Mouse (Mus musculus) v-Abl transformed pro-B cells (cell line): ENCODE data around the gene Cst3.

Experiments
- in situ Hi-C, 2 experiments: fragments of 400-800 bp; cut with MboI; formaldehyde crosslinking; loops; one replicate each; pipeline ENCODE4 v1.15.1; 2025; ENCODE audit not compliant: unreplicated experiment in 2 of 2

Gene Cst3

DNA sequence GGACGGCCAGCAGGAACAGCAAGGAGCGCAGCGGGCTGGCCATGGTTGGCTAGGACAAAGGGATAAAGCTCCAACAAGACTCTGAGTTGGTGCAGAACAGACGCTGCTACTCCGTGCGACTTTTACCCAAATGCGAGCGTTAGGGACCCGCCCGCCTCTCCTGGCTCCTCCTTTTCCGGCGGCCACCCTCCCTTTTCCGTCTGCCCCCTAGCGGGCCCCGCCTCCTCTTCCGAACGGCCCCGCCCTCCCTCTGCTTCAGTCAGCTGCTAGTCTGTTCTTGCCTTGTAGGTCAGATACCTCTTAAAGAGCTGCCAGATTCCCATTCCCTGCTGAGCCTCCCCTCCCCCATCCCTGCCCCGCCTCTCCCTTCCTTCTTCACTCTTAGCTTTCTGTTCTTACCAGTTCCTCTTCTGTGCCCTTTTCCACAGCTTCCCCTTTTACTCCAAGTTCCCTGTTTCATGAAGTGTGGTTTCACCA is at the start of gene Cst3:
Gene Cst3 (minus strand): TSS at position 358 of the 477 bp plus-strand sequence.
- in situ Hi-C loops = loop anchor here (5.0 to 25.0 kb wide), 7 partner anchors 203 to 1789 kb away; partner anchors contain the start of genes Sstr4 (in 2 of the 2), 3300002I08Rik (in 1 of the 2), Acss1 (in 1 of the 2) and Nxt1 (in 1 of the 2)

DNA sequence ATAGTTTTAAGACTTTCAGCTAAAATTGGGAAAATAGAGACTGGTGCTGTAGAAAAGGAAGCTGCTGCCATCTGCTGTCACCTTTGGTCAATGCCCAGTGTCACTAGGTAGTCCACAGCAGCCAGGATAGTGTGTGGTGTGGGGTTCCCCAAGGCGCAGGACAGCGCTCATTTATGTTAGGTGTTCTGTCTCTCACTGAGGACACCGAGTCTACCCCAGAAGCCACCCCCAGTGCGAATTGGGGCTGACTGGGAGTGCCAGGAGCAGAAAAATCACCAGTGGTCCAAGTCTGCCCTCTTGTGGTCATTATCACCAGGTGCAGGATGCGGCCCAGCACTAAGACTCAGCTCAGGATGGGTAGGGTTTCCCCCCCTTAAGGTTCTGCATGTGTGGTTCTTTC is 26.8 kb upstream of the Cst3 start:
- in situ Hi-C loops = loop anchor here (5.0 to 25.0 kb wide), 5 partner anchors 50 to 1095 kb away; partner anchors contain the start of gene Cstl1 (in 2 of the 2)

DNA sequence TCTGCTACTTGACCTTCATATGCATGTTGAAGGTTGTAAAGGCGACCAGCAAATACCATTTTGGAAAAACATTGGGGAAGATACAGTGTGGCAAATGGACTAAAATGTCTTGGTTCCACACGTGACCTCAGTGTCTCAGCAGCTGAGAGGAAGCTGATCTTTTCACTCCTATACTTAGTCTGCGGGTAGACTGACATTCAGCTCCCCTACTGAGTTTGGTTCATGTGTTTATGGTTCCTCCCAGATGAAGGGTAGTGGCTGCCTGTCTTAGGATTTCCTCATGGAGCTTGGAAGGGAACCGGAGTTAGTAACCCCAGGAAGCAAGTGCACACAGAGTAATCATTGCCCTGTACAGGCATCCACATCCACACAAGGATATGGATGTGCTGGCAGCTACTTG is 24.8 kb upstream of the Cst3 start:
- in situ Hi-C loops = loop anchor here (5.0 to 25.0 kb wide), 5 partner anchors 48 to 1093 kb away; partner anchors contain the start of gene Cstl1 (in 2 of the 2)

- in situ Hi-C loops = loop anchor here (25.0 kb wide), 2 partner anchors 509 to 1466 kb away; partner anchors contain the start of genes Sstr4 (in 2 of the 2) and 3300002I08Rik (in 1 of the 2)
These were observed 20.7 kb upstream of the Cst3 start for GRCm38 (mm10) chr2:148896219-148896618.

GRCm38 (mm10) chr2:148893107-148893506 is 17.6 kb upstream of the Cst3 start:
- in situ Hi-C loops = loop anchor here (25.0 kb wide), 2 partner anchors 506 to 1469 kb away; partner anchors contain the start of genes Sstr4 (in 2 of the 2) and 3300002I08Rik (in 1 of the 2)

- in situ Hi-C loops = loop anchor here (25.0 kb wide), 2 partner anchors 503 to 1472 kb away; partner anchors contain the start of genes Sstr4 (in 2 of the 2) and 3300002I08Rik (in 1 of the 2)
These were observed 14.7 kb upstream of the Cst3 start for GRCm38 (mm10) chr2:148890021-148890851.

GRCm38 (mm10) chr2:148889331-148890010 is 14.0 kb upstream of the Cst3 start:
- in situ Hi-C loops = loop anchor here (10.0 to 25.0 kb wide), 3 partner anchors 502 to 1473 kb away; partner anchors contain the start of genes Sstr4 (in 2 of the 2), 3300002I08Rik (in 1 of the 2) and Zfp120 (in 1 of the 2)

DNA sequence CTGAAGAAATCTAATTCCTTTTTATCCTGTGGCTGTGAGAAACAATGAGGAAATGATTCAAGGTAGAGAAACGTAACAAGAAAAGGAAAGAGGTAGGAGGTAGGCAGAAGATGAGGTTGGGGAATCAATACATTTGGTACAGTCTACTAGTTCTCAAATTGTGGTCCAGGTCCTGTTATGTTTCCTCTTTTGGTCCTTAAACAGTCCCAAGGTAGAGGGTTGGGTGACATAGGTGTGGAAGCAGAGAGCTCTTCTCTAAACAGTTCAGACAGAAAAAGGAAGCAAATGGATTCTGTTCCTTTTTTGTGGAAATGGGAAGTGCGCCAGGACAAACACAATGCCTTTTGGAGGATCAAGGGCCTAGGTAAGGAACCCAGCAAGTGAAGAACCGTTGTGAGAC is 13.4 kb upstream of the Cst3 start:
- in situ Hi-C loops = loop anchor here (10.0 to 25.0 kb wide), 3 partner anchors 502 to 1473 kb away; partner anchors contain the start of genes Sstr4 (in 2 of the 2), 3300002I08Rik (in 1 of the 2) and Zfp120 (in 1 of the 2)

DNA sequence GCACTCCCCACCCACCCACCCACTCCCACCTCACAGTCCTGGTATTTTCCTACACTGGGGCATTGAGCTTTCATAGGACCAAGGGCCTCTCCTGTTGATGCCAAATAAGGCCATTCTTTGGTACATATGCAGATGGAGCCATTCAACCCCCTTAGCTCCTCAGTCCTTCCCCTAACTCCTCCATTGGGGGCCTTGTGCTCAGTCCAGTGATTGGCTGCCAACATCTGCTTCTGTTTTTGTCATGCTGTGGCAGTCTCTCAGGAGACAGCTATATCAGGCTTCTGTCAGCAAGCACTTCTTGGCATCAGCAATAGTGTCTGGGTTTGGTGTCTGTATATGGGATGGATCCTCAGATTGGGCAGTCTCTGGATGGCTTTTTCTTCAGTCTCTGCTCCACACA is 9.2 kb upstream of the Cst3 start:
- in situ Hi-C loops = loop anchor here (10.0 to 25.0 kb wide), 3 partner anchors 497 to 1478 kb away; partner anchors contain the start of genes Sstr4 (in 2 of the 2), 3300002I08Rik (in 1 of the 2) and Zfp120 (in 1 of the 2)

- in situ Hi-C loops = loop anchor here (5.0 to 25.0 kb wide), 7 partner anchors 207 to 1786 kb away; partner anchors contain the start of genes Sstr4 (in 2 of the 2), 3300002I08Rik (in 1 of the 2), Acss1 (in 1 of the 2) and Nxt1 (in 1 of the 2)
These were observed 3.7 kb upstream of the Cst3 start for GRCm38 (mm10) chr2:148879199-148879598.

DNA sequence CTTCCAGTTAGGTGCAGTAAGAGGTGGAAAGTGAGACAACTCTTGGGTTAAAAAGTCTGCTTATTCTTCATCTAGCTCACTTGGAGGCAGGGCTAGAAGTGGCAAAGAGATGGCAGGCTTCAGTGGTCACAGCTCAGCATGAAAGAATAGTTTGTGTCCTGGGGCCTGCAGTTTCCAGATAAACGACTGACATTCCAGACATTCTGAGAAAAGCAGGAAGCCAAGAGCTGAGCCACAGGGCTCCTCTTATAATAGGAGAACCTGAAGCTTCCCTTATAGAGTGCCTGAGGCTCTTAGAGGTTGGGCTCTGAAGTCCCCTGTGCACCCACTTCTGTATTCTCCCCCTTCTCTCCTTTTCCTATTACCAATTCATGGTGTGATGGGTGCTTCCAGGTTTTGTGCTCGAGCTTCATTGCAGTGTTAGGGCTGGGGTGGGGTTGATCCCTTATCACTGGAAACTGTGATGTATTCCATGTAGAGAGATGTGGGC is 3.2 kb upstream of the Cst3 start:
- in situ Hi-C loops = loop anchor here (5.0 to 25.0 kb wide), 7 partner anchors 206 to 1786 kb away; partner anchors contain the start of genes Sstr4 (in 2 of the 2), 3300002I08Rik (in 1 of the 2), Acss1 (in 1 of the 2) and Nxt1 (in 1 of the 2)

DNA sequence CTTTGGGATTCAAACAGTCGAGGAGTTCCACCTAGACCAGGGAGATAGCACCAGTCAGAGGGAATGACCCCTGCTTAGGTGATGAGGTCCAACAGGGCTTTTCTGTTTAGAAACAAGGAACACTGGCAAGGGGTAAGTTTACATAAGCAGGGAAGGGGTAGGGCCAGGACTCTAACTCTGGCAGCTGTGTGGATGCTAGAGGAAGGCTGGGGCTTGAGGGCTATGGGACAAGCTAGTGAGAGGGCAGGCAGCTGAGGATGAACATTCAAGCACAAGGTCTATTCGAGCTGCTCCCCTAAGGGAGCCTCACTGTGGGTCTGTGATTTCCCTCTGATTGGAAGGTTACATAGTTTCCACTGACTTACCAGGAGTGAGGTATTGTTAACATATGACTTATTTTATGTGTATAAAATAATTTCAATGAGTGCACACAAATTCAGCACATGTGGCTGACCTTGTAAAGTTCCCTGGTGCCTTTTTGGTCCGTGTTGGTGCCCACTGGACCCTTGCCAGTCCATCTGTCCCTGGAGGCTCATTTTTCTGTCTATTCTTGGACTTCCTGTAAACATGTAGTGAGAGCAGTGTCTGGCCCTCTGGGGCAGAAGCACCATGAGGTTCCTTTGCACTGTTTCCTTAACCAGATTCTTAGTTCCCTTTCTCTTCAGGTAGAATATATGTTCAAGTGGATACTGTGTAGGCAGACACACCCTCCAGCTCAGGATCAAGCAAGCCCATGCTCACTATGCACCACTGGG is 1.7 kb upstream of the Cst3 start:
- in situ Hi-C loops = loop anchor here (5.0 to 25.0 kb wide), 7 partner anchors 205 to 1788 kb away; partner anchors contain the start of genes Sstr4 (in 2 of the 2), 3300002I08Rik (in 1 of the 2), Acss1 (in 1 of the 2) and Nxt1 (in 1 of the 2)

DNA sequence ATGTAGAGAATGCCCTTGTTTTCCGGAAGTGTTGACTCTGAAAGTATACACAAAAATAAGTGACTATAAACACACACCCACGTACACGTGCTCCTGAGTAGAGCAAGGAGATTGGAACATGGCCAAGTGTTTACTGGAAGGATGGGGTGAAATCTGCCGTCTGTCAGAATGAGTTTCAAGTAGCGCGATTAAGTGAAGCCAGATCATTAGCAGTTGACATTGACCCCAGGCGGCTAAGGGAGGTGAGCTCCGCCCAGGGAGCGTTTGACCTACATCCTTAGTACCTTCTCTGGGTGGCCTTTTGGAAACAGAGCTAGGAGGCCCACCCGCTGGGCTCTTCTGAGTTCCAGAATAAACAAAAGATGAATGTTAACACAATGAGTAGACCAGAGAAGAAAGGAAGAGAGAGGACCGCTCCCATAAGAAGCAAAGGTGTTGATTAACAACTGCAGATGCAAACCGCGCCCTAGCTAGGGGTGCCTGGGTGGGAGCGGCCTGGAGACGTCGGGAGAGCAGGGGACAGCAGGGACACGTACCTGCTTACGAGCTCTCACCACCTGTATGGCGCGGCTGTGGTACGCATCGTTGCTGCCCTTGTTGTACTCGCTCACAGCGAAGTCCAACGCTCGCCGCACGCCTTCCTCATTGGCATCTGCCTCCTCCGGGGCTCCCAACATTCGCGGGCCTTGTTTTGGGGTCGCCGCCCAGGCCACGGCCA is 716 bp downstream of the Cst3 start:
- in situ Hi-C loops = loop anchor here (5.0 to 25.0 kb wide), 7 partner anchors 202 to 1790 kb away; partner anchors contain the start of genes Sstr4 (in 2 of the 2), 3300002I08Rik (in 1 of the 2), Acss1 (in 1 of the 2) and Nxt1 (in 1 of the 2)

DNA sequence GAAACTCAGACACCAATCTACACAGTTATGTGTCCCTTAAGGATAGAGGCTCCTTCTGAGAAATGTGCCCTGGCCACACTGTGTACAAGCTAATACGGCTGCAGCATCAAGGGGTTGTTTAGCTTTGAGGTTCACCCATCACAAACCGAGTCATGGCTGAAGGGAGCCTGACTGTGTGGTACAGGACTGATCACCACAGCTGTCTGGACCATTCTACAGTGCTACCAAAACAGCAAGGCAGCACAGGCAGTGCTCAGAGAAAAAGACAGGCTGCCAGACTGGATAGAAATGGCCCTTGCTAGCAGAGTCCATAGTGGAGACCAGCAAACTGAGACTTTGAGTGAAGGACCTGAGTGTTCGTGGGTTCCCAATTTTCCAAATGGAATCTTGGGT is 1.3 kb downstream of the Cst3 start:
- in situ Hi-C loops = loop anchor here (10.0 kb wide), 3 partner anchors 309 to 1791 kb away; partner anchors contain the start of gene Acss1 (in 1 of the 2)

GRCm38 (mm10) chr2:148872860-148873259 is 2.6 kb downstream of the Cst3 start:
- in situ Hi-C loops = loop anchor here (10.0 kb wide), 3 partner anchors 308 to 1792 kb away; partner anchors contain the start of gene Acss1 (in 1 of the 2)

DNA sequence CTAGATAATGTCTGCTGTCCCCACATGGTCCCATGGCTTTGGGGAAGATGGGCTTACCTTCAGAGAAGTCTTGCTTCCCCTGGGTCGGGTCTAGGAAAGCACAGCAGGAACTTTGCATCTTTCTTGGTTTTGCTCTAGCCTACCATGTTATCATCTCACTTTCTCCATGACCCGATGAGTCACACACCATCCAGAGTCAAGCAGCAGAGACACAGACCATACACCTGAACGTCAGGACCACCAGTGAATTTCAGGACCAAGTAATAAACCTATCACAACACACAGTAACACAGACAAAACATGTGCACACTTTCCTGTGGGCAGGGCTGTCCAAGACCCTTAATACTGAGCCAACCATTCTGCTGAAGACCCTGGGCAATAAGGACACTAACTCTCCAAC is 5.0 kb downstream of the Cst3 start:
- in situ Hi-C loops = loop anchor here (10.0 kb wide), 3 partner anchors 306 to 1794 kb away; partner anchors contain the start of gene Acss1 (in 1 of the 2)

DNA sequence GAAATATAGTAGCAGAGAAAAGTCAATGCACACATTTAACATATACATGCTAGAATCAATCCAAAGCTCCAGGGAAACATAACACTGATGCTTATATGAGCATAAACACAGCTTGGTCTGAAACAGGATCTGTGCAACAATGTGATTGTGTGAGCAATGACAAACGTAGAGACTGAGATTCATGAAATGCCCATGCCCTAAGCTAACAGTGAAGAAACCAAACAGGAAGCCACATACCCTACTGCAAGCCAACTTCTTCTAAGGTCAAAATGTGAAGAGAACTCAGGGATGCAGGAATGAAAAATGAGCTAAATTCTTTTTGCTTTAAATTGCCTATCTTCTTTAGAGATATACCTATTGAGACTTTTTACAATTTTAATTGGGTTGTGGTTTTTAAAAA is 6.5 kb downstream of the Cst3 start:
- in situ Hi-C loops = no loop called here

- in situ Hi-C loops = no loop called here
These were observed 10.5 kb downstream of the Cst3 start, which contains the start of gene 9230104L09Rik for GRCm38 (mm10) chr2:148864966-148865365. Gene 9230104L09Rik, minus strand, starts transcription at chr2:148865038.
